Mouse (Mus musculus) lung, adult 18-20 months (tissue): ENCODE data around the gene Dusp10.

Experiments used
- DNase-seq, 2 experiments: peaks; one replicate each; pipeline ENCODE4 v3.0.0; 2022; ENCODE audit warnings: mixed read lengths in 2 of 2

Dusp10 gene

GRCm38 (mm10) chr1:184013106-184013505 lies at the start of gene Dusp10:
Dusp10 (plus strand) TSS chr1:184013302.
- DNase-seq: no peak

- DNase-seq: no peak
These were observed 47.8 kb upstream of the Dusp10 start for GRCm38 (mm10) chr1:183965341-183965740.

DNA sequence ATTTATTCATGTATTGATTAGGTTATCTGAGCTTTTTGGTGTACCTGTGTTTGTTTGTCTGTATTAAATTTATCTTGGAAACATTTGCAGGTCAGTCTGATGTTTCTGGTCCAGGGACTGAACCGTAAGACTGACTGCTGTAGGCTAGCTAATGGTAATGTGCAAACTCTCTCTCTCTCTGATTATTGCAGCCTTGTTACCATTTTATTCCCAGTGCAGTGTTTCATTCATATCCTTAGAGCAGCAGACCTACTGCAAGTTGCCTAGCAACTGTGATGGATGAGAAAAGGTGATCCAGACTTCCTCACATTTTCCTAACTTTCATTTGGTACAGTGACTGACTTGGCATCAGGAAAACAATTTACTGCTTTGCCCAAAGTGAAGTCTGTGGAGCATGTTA lies 43.8 kb upstream of the Dusp10 start:
- no peak for DNase-seq

DNA sequence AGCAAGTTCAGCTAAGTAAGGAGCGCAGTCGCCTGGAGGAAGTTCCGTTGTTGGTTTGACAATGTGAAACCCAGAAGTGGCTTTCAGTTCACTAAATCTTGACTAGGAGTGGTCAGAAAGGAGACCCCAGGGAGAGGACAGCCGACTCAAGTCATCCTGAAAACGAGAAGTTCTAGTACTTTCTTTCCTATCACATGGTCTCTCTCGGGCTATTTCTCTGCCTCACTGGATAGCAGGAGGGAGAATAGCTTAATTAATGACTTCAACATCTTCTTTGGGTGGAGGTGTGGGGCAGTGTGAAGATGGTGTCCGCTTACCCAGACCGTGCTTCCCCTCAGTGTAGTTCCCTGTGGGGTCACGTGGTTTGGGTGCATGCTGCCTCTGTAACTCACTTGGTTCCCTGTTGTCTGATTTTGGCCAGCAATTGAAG lies 33.3 kb upstream of the Dusp10 start:
- DNase-seq: peak; percentile 23 to 37

- no peak for DNase-seq
These were observed 31.0 kb upstream of the Dusp10 start for GRCm38 (mm10) chr1:183982108-183982507.

DNA sequence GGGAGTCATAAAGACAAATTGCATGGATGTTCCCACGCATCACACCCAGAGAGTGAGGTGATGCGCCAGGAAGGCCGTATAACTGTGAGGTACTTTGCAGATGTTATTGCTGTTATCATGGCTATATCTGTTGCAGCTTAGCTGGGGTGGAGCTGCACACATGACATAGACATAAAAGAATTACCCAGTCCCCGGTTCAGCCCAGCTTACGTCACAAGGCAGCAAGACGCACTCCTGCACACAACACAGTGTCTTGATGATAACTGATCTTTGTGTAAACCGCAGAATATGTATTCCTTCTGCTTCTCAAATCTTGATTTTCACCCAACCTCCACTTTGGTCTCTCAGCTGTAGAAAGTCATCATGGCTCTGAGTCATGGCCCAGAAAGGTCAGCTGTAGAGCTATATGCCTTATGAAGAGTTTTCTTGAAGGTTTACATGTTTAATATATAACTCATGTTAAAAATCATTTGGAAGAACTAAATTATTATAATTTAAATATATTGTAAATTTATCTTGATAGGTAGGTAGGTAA lies 25.3 kb upstream of the Dusp10 start:
- no peak for DNase-seq

GRCm38 (mm10) chr1:183991921-183992320 lies 21.2 kb upstream of the Dusp10 start:
- no peak for DNase-seq

DNA sequence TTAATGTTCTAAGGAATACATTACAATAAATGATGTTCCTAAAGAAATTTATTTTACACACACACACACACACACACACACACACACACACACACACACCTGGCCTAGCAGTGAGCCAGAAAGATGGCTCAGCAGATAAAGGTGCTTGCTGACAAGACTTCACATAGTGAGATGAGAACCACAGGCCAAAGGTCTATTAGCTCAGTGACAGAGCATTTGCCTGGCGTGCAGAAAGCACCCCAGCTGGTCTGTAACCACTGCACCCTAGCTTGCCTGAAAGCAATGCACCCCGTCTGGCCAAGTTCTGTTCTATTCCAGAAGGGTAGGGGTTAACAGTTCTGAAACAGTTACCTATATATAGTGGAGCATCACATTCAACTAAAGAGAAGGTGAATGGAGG lies 15.9 kb upstream of the Dusp10 start:
- no peak for DNase-seq

GRCm38 (mm10) chr1:184002470-184002869 lies 10.6 kb upstream of the Dusp10 start:
- DNase-seq: no peak

- DNase-seq: no peak
These were observed 8.8 kb upstream of the Dusp10 start for GRCm38 (mm10) chr1:184004311-184004710.

- peak; percentile 5 to 8 for DNase-seq
These were observed 7.6 kb upstream of the Dusp10 start for GRCm38 (mm10) chr1:184005315-184006058.

DNA sequence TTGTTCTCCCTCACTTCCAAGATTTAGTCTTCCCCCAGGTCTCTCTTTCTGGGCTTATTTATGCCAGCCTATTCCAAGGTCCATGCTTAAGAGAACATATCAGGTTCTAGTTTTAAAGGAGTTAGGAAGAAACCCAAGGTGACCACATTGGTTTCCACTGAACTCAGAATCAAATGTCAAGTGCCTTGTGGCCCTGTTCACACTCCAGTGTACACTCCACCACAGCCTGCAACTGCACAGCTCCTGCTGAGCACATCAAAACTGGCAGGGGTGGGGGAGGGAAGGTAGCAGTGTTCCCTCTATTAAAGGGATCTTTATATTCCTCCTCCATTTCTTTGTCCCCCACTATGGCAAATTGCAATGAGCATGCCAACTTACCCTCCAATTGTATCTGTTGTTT lies 7.0 kb upstream of the Dusp10 start:
- no peak for DNase-seq

DNA sequence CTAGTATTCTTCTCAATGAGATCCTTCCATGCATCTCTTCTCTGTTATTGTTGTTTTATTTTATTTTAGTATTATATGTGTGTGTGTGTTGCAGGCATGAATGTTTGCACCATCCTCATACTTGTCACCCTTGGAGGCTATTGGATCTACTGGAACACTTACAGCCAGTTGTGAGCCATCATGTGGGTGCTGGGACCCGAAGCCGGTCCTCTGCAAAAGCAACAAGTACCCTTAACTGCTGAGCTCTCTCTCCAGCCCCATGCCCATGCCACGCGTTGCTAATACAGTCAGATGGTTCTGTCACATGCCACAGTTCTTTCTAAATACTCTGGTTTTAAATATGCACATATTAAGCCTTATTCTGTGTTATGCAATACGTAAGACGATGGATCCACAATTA lies 1.8 kb upstream of the Dusp10 start:
- DNase-seq: no peak

DNA sequence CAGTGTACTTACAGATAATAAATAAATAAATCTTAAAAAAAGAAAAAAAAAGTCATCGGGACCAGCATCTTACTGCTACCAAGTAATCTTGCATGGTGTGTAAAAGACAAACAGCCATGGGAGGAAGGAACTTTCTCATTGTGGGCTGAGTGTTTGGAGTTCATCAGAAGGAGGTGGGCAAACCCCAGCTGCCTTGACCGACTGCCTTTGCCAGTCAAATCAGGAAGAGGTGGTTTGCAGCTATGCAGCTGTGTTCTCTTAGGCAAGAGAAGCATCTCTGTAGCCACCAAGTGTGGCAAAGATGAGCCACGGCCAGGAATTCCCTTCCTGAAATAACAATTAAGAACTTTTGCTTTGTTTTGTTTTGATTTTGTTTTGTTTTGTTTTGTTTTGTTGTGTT lies 989 bp downstream of the Dusp10 start:
- no peak for DNase-seq

- no peak for DNase-seq
These were observed 3.1 kb downstream of the Dusp10 start for GRCm38 (mm10) chr1:184015995-184016730.

- no peak for DNase-seq
These were observed 4.5 kb downstream of the Dusp10 start for GRCm38 (mm10) chr1:184017606-184018005.

GRCm38 (mm10) chr1:184019042-184019721 lies 6.1 kb downstream of the Dusp10 start:
- no peak for DNase-seq

DNA sequence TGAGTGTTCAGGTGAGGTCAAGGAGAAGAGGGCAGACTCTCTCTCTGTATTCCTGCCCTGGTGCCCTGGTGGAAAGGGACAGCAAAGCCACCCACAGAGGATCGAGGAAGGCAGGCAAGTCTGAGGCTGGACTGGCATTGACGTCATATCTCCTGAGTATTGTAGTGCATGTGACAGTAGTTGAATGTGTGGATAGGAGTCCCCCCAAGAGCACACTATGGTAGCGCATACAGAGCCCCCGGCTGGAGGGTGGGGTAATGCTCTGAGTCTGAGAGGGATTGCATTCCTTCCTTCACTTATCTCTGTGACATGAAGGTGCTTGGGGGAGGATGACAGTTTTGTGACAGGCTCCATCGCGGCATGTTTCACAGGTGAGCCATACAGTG lies 6.6 kb downstream of the Dusp10 start:
- no peak for DNase-seq

DNA sequence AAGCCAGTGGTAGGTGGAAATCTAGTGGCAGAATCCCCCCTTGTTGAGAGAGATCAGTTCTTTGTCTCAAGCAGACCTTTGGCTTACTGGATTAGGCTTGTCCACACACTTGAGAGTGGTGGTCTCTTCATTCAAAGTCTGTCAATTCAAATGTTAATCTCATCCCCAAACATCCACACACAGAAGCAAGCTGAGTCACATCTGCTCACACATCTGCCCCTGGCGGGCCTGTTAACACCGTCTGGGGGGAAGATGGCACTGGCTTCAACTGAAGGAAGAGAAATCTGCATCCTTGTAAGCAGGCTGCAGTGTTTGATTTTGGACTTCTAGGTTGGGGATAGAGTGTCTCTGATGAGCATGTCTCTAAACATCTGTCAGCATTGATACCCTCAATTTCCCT lies 10.9 kb downstream of the Dusp10 start:
- no peak for DNase-seq

DNA sequence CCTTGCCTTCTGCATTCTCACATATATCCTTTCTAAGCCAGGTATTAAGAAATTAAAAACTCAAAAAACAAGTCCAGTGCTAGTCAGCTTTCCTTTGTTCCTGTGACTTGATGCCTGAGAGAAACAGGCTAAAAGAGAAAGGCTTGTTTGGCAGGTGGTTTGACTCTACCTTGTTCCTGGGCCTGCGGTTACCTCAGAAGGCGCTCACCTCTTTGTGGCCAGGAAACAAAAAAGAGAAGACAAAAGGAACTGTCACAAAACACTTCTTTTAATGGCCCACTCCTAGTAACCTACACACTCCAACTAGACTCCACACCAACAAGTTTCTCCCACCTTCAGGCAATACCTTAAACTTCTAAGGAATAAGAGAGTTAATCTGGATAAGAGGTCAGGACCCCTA lies 11.5 kb downstream of the Dusp10 start:
- no peak for DNase-seq

DNA sequence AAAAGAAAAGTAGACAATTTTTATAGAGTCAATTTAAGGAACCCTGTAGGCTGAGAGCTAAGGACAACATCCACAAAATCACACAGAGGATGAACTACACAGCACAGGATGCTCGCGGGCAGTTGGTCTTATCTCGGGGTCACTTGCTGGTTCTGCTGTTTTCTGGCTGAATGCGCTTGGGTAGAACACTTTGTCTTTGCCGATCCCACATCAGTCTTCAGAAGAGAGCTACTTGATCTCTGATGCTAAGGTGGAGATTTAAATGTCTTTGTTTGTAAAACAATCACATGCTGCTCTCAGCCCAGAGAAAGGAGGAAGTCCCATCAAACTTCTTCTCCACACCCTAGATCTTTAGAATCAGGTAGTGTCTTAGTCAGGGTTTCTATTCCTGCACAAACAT lies 12.0 kb downstream of the Dusp10 start:
- DNase-seq: no peak

- DNase-seq: no peak
These were observed 13.9 kb downstream of the Dusp10 start for GRCm38 (mm10) chr1:184027039-184027438.

DNA sequence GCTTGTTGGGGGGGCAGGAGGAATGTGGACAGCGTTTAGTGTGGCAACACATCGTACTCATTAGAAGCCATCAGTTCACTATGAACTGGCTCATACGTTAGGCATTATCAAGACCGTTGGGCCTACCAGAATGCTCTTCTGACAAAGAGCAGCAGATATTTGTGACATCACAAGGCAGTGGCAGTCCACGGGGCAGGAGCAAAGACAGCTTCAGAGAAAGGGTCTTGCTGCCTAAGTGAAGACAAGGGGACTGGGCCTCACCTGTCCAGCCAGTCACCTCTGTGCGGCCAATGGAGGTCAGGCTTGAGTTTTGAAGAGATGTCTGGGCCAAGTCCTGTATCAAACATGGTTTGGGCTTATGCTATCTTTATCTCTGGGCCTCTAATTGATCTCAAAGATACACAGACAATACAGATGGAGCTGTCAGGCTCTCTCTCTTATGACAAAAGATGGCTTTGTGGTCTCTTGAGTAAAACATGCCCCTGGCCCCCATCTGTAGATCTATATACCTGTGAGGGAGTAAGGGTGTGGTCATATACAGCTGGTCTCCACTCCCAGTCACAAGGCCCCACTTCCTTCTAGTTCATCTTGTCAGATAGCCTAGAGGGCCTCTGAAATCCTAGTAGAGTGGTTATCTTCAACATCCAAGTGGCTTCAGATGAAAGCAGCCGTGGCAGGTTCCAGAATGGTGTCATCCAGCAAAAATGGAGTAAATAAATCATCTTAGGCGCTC lies 17.1 kb downstream of the Dusp10 start:
- DNase-seq: no peak
